ENCODE assay signal across 8 mouse cellular contexts in genomic region chr6:136550596-136551304, GRCm38 (mm10). TPM values are rescaled to one million over a fixed set of nuclear protein-coding genes. Genes with fewer than 3 reads are reported as not detected.
DNase-seq lines count a peak whose midpoint lies in the region; ATAC-seq lines count a peak whose summit lies in the region.

No protein-coding gene starts in this region.

- no peaks in the 10 kb centered on the region for H3K9me3 ChIP-seq in intestine, embryonic 14.5 days (ENCODE audit: control insufficient read depth, low read length)
- no peaks in the 10 kb centered on the region for H3K9me3 ChIP-seq in intestine, embryonic 16.5 days (ENCODE audit: control insufficient read depth, low read length)
- no peaks in the 10 kb centered on the region for H3K9me3 ChIP-seq in forebrain, embryonic 15.5 days
- H3K9me3 ChIP-seq in limb, embryonic 15.5 days, result no peaks in the 10 kb centered on the region

- WGBS in intestine, embryonic 14.5 days, result 73% methylated on average over 7 of the region's 7 CpGs
- WGBS in intestine, embryonic 16.5 days, result 68% methylated on average over 7 of the region's 7 CpGs
- WGBS in forebrain, embryonic 15.5 days, result 22% methylated on average over 7 of the region's 7 CpGs
- 30% methylated on average over 7 of the region's 7 CpGs for WGBS in limb, embryonic 15.5 days

- H3K36me3 ChIP-seq in intestine, embryonic 14.5 days (ENCODE audit: control insufficient read depth, insufficient read depth, low read length), result no peaks in the 10 kb centered on the region
- no peaks in the 10 kb centered on the region for H3K36me3 ChIP-seq in intestine, embryonic 16.5 days (ENCODE audit: control insufficient read depth, insufficient read depth, low read length)
- H3K36me3 ChIP-seq in forebrain, embryonic 15.5 days, result no peaks in the 10 kb centered on the region
- H3K36me3 ChIP-seq in limb, embryonic 15.5 days, result no peaks in the 10 kb centered on the region

- no peak for ATAC-seq in intestine, embryonic 14.5 days (replicated peaks; ENCODE audit: low FRiP score, low TSS enrichment, low read depth)
- ATAC-seq in intestine, embryonic 16.5 days, result no peak
- ATAC-seq in forebrain, embryonic 15.5 days (replicated peaks), result peak; percentile 47
- ATAC-seq in limb, embryonic 15.5 days (ENCODE audit: insufficient number of reproducible peaks, low FRiP score, low TSS enrichment, low read depth), result peak; percentile 75; the same call in 1 of the 2 replicates
- ATAC-seq in neutrophil, adult 5-6 weeks (ENCODE audit: extremely low read depth, insufficient number of reproducible peaks, low FRiP score, poor library complexity, severe bottlenecking), result peak; percentile 61; the same call in 1 of the 2 replicates

- DNase-seq in intestine, embryonic 14.5 days (ENCODE audit: low spot score), result no peak
- peak; percentile 67 for DNase-seq in Muller cell, postnatal 12 days (ENCODE audit: inconsistent ontology term)
- no peak for DNase-seq in urinary bladder, postnatal 14 days (ENCODE audit: low spot score)
- no peak for DNase-seq in right cerebral cortex, postnatal 4 days

- no peaks in the 10 kb centered on the region for H3K27me3 ChIP-seq in intestine, embryonic 14.5 days (replicated peaks; ENCODE audit: control insufficient read depth, insufficient read depth, low read length)
- no peaks in the 10 kb centered on the region for H3K27me3 ChIP-seq in intestine, embryonic 16.5 days (replicated peaks; ENCODE audit: control insufficient read depth, insufficient read depth, low read length)
- no peaks in the 10 kb centered on the region for H3K27me3 ChIP-seq in forebrain, embryonic 15.5 days
- H3K27me3 ChIP-seq in limb, embryonic 15.5 days, result no peaks in the 10 kb centered on the region

- no peak overlapping the region for H3K9ac ChIP-seq in intestine, embryonic 14.5 days (ENCODE audit: low read length)
- no peak overlapping the region for H3K9ac ChIP-seq in intestine, embryonic 16.5 days (ENCODE audit: low read depth, low read length)
- H3K9ac ChIP-seq in forebrain, embryonic 15.5 days (replicated peaks), result no peak overlapping the region
- no peak overlapping the region for H3K9ac ChIP-seq in limb, embryonic 15.5 days

- H3K27ac ChIP-seq in intestine, embryonic 14.5 days (ENCODE audit: low read depth), result 0 out of 2 replicates have a peak overlapping the region, but pooled peaks have one; percentile 43
- H3K27ac ChIP-seq in intestine, embryonic 16.5 days (ENCODE audit: low read length), result no peak overlapping the region
- H3K27ac ChIP-seq in forebrain, embryonic 15.5 days (replicated peaks), result peak overlapping the region; percentile 94
- peak overlapping the region; percentile 83 for H3K27ac ChIP-seq in limb, embryonic 15.5 days

- peak overlapping the region; percentile 0; the same call in 1 of the 2 replicates for H3K4me2 ChIP-seq in intestine, embryonic 14.5 days (ENCODE audit: low read length)
- no peak overlapping the region for H3K4me2 ChIP-seq in intestine, embryonic 16.5 days (ENCODE audit: low read depth, low read length)
- peak overlapping the region; percentile 20; the same call in 1 of the 2 replicates for H3K4me2 ChIP-seq in forebrain, embryonic 15.5 days (replicated peaks)
- peak overlapping the region; percentile 20; the same call in 1 of the 2 replicates for H3K4me2 ChIP-seq in limb, embryonic 15.5 days

- H3K4me3 ChIP-seq in intestine, embryonic 14.5 days (ENCODE audit: low read depth, low read length), result no peak overlapping the region
- no peak overlapping the region for H3K4me3 ChIP-seq in intestine, embryonic 16.5 days (ENCODE audit: low read length)
- no peak overlapping the region for H3K4me3 ChIP-seq in forebrain, embryonic 15.5 days
- H3K4me3 ChIP-seq in limb, embryonic 15.5 days, result peak overlapping the region; percentile 19; the same call in 1 of the 2 replicates

- 0 out of 2 replicates have a peak, but pooled peaks cover 4% of the 10 kb centered on the region for H3K4me1 ChIP-seq in intestine, embryonic 14.5 days (replicated peaks; ENCODE audit: control insufficient read depth, insufficient read depth, low read length)
- peaks cover 13% of the 10 kb centered on the region for H3K4me1 ChIP-seq in intestine, embryonic 16.5 days (ENCODE audit: control insufficient read depth, insufficient read depth, low read length)
- H3K4me1 ChIP-seq in forebrain, embryonic 15.5 days, result peaks cover 36% of the 10 kb centered on the region
- peaks cover 26% of the 10 kb centered on the region for H3K4me1 ChIP-seq in limb, embryonic 15.5 days

RNA-seq across cellular contexts. Expression of gene Atf7ip, which starts 44.8 kb away (rescaled TPM):
- 32.9 and 36.0 TPM in 2 replicates for polyA plus RNA-seq in intestine, embryonic 14.5 days (2014; fragmentation: Nextera tagmentation; extraction: Ambion mirVana)
- polyA plus RNA-seq in intestine, embryonic 16.5 days (2015; fragmentation: Nextera tagmentation; extraction: Ambion mirVana), result 17.6 and 21.0 TPM in 2 replicates
- 45.6 and 46.9 TPM in 2 replicates for polyA plus RNA-seq in forebrain, embryonic 15.5 days (2015; fragmentation: Nextera tagmentation; extraction: Ambion mirVana)
- polyA plus RNA-seq in limb, embryonic 15.5 days (2015; fragmentation: Nextera tagmentation; extraction: Ambion mirVana), result 35.2 and 36.4 TPM in 2 replicates
- 194 and 211 TPM in 2 replicates for total RNA-seq in neutrophil, adult 5-6 weeks (2017)

Comparison
In these comparisons a context has a peak if more than half of its experiments do, and no peak if none do; other contexts are left out.
1. ATAC-seq: peak in forebrain, embryonic 15.5 days (single experiment), limb, embryonic 15.5 days (single experiment) and neutrophil, adult 5-6 weeks (single experiment); none in intestine, embryonic 14.5 days (single experiment) and intestine, embryonic 16.5 days (single experiment).